Mouse (Mus musculus) neural tube, embryonic 14.5 days (tissue): Measurements from ENCODE around the gene Ltb. TPM values are rescaled to one million over a fixed set of nuclear protein-coding genes. Genes with fewer than 3 reads are reported as not detected.

Source experiments
- ATAC-seq: fragments of 200-750 bp; cut with Nextera tagmentation; 2 replicates; pipeline ENCODE4 v1.8.0; 2017; ENCODE audit warnings: low read depth, mild to moderate bottlenecking, moderate TSS enrichment, moderate library complexity
- H3K27ac ChIP-seq: fragments of 300-500 bp; sonication (generic); 2 replicates; pipeline ENCODE4 v1.5.1; 2014; ENCODE audit warnings: low read depth, mild to moderate bottlenecking, control low read depth, low read length, moderate library complexity, mixed read lengths
- H3K27me3 ChIP-seq: fragments of 300-500 bp; sonication (generic); 2 replicates; pipeline ENCODE4 v1.6.1; 2014; ENCODE audit warnings: low read length; ENCODE audit not compliant: control insufficient read depth, insufficient read depth
- H3K36me3 ChIP-seq: fragments of 300-500 bp; sonication (generic); 2 replicates; pipeline ENCODE4 v1.6.1; 2014; ENCODE audit warnings: low read length, mixed read lengths; ENCODE audit not compliant: control insufficient read depth, insufficient read depth
- H3K4me1 ChIP-seq: fragments of 300-500 bp; sonication (generic); 2 replicates; pipeline ENCODE4 v1.6.1; 2014; ENCODE audit warnings: low read length; ENCODE audit not compliant: control insufficient read depth, insufficient read depth
- H3K4me2 ChIP-seq: fragments of 300-500 bp; sonication (generic); 2 replicates; pipeline ENCODE4 v1.6.1; 2014; ENCODE audit warnings: mild to moderate bottlenecking, low read depth, low read length, control low read depth
- H3K4me3 ChIP-seq: fragments of 300-500 bp; sonication (generic); 2 replicates; pipeline ENCODE4 v1.5.1; 2014; ENCODE audit warnings: low read depth, low read length, control low read depth, mixed read lengths
- H3K9ac ChIP-seq: fragments of 300-500 bp; sonication (generic); replicated peaks from 2 replicates; pipeline ENCODE4 v1.6.1; 2014; ENCODE audit warnings: low read depth, mild to moderate bottlenecking, control low read depth, low read length, mixed read lengths
- H3K9me3 ChIP-seq: fragments of 300-500 bp; sonication (generic); 2 replicates; pipeline ENCODE4 v1.6.1; 2016; ENCODE audit warnings: low read length; ENCODE audit not compliant: control insufficient read depth
- WGBS: fragments of 180-500 bp; shearing (Covaris S2); extraction: QIAGEN DNeasy Blood & Tissue Kit; methylation state at CpG from one replicate; pipeline ENCODE4 v1.1.7; 2014; 5-methylcytosine and 5-hydroxymethylcytosine counted together
- polyA plus RNA-seq: library from polyadenylated mRNA; unstranded; fragments of >200 nt; fragmentation: Nextera tagmentation; extraction: Ambion mirVana; gene quantifications from 2 replicates; pipeline ENCODE4 v1.2.1, GENCODE M21; 2014

The Ltb gene
- polyA plus RNA-seq, 1 experiment from 2014 or later: 0.62 TPM

DNA sequence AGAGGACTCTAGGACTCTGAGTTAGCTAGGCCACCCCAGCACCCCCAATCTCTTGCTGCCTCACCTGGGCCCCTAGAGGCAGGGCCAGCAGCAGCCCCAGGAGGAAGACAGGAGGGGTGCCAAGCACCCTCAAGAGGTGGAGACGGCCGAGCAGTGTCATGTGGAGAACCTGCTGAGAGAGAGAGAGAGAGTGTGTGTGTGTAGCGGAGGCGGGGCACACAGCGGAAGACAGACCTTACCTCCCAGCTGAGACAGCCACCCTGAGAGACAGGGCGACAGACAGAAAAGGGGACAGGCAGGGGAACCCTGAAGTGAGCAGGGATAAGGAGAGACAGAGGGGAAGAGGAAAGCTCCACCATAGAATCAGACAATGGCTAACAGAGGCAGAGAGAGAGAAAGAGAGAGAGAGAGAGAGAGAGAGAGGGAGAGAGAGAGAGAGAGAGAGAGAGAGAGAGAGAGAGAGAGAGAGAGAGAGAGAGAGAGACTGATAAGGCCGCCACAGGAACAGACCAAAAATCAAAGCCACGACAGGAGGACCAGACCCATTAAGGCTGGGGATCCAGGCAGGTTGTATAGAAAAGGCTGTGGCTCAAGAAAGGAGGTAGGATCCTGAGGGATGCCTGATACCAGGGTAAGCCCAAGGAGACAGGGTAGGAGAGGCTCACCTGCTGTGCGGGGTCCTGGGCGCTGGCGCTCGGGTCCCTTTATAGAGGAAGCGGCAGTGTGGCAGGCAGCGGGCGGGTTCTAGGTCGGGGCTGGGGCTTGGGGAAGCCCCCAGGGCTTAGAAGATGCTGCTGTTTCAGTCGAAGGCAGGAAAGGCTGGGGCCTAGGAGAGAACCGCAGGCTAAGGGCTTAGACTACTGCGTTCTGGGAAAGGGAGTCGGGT lies 10.5 kb downstream of the Ltb start, which contains the start of gene Lta:
Gene Lta, minus strand, starts transcription at position 858 of the 886 bp plus-strand sequence.
- WGBS: 41% methylated on average over 20 of the region's 20 CpGs
- ATAC-seq: no peak
- H3K27me3 ChIP-seq: no peaks in the 10 kb centered on the region
- H3K27ac ChIP-seq: no peak within 1 kb of the TSS
- no peak within 1 kb of the TSS for H3K4me3 ChIP-seq
- H3K4me1 ChIP-seq: no peaks in the 10 kb centered on the region
- H3K9me3 ChIP-seq: no peaks in the 10 kb centered on the region
- no peak within 1 kb of the TSS for H3K4me2 ChIP-seq
- no peaks in the 10 kb centered on the region for H3K36me3 ChIP-seq
- H3K9ac ChIP-seq: no peak within 1 kb of the TSS

DNA sequence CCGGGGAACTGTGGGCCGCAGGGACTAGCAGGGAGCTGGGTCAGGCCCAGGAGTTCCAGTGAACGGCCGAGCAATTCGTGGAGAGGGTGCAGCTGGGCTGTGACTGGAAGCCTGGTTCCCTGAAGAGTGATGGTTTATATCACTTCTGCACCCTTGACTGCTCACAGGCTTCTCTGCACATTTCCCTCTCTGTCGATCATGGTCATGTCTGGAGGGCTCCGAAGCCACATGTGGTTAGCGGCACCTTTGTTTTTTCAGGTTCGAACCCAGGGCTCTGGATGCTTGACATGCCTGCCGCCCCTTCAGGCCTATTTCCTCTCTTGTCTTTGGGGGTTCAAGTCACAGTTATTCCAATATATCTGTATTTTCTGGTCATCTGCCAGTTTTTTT lies 11.1 kb downstream of the Ltb start:
- no peaks in the 10 kb centered on the region for H3K27me3 ChIP-seq
- ATAC-seq: no peak
- no peak overlapping the region for H3K4me2 ChIP-seq
- no peak overlapping the region for H3K9ac ChIP-seq
- no peaks in the 10 kb centered on the region for H3K4me1 ChIP-seq
- no peaks in the 10 kb centered on the region for H3K36me3 ChIP-seq
- H3K9me3 ChIP-seq: no peaks in the 10 kb centered on the region
- WGBS: 54% methylated on average over 10 of the region's 10 CpGs
- H3K4me3 ChIP-seq: no peak overlapping the region
- no peak overlapping the region for H3K27ac ChIP-seq

DNA sequence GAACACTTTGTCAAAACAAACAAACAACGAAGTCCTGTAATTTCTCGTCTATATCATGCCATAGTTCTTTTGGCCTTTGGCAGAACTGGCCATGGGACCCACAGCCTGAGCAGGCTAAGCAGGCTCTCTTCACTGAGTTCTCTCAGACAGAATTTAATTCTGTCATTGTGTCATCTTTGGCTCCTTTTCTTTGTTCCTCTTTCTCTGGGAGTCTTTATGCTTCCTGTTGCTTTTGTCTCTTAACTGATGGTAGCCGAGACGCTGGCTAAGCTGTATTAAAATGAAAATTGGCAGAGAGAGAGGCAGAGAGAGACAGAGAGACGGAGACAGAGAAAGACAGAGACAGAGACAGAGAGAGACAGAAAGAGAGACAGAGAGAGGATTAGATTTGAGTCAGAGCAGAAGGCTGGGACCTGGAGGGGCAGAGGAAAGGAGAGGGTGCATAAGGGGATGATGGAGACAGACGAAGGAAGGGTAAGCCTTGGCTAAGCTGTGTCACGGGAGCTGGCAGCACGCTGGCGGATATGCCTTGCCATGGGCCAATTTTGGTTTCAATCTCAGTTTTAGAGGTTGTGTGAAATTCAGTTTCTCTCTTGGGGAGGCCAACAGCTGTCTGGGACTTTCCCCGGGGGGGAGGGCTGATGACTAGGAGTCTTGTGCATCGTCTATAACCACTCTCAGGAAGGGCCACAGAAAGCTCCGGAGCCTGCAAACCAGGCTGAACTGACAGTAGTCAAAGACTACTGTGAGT lies 15.7 kb downstream of the Ltb start:
- H3K27me3 ChIP-seq: no peaks in the 10 kb centered on the region
- no peaks in the 10 kb centered on the region for H3K9me3 ChIP-seq
- H3K36me3 ChIP-seq: no peaks in the 10 kb centered on the region
- no peak overlapping the region for H3K27ac ChIP-seq
- H3K9ac ChIP-seq: no peak overlapping the region
- no peak for ATAC-seq
- H3K4me3 ChIP-seq: no peak overlapping the region
- no peaks in the 10 kb centered on the region for H3K4me1 ChIP-seq
- no peak overlapping the region for H3K4me2 ChIP-seq
- 82% methylated on average over 12 of the region's 12 CpGs for WGBS

DNA sequence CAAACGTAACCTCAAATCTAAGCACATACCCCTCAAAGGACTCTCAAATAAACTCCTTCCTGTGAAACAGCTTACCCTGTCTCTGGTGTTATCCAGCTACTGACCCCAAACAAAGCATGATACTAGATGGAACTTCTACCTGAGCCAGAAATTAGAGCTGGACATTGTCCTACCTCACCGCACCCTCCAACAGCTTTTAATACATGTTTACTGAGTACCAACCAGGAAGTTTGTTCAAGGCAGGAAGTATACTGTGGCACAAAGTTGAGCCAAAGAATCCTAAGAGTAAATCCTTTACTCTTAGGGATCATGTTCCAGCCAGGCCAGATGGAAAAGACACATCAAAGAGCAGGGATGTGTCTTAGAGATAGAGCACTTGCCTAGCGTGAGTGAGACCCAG lies 16.4 kb downstream of the Ltb start:
- Histone ChIP-seq H3K9me3 (no peaks in the 10 kb centered on the region), H3K9ac (no peak overlapping the region), H3K4me1 (no peaks in the 10 kb centered on the region), H3K36me3 (no peaks in the 10 kb centered on the region), H3K27ac (no peak overlapping the region), H3K4me3 (no peak overlapping the region), H3K27me3 (no peaks in the 10 kb centered on the region), H3K4me2 (no peak overlapping the region)
- no peak for ATAC-seq
- WGBS: 84% methylated on average over 3 of the region's 3 CpGs

DNA sequence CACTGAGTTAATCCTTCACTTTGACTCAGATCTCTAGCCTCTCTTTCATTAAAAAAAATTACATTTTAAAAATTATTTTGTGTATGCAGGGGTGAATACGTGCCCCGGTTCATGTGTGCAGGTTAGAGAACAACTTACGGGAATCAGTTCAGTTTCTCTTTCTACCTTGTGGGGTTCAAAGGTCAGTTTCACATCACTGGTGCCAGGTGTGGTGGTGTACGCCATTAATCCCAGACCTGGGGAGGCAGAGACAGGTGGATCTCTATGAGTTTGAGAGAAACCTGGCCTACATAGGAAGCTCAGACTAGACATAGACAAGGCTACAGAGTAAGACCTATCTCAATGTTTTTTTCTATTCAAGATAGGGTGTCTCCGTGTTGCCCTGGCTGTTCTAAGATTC lies 18.8 kb downstream of the Ltb start:
- Histone ChIP-seq H3K4me1 (no peaks in the 10 kb centered on the region), H3K4me2 (no peak overlapping the region), H3K27ac (no peak overlapping the region), H3K9ac (no peak overlapping the region), H3K9me3 (no peaks in the 10 kb centered on the region), H3K4me3 (no peak overlapping the region), H3K27me3 (no peaks in the 10 kb centered on the region), H3K36me3 (no peaks in the 10 kb centered on the region)
- WGBS: 94% methylated on average over 5 of the region's 5 CpGs
- ATAC-seq: no peak

DNA sequence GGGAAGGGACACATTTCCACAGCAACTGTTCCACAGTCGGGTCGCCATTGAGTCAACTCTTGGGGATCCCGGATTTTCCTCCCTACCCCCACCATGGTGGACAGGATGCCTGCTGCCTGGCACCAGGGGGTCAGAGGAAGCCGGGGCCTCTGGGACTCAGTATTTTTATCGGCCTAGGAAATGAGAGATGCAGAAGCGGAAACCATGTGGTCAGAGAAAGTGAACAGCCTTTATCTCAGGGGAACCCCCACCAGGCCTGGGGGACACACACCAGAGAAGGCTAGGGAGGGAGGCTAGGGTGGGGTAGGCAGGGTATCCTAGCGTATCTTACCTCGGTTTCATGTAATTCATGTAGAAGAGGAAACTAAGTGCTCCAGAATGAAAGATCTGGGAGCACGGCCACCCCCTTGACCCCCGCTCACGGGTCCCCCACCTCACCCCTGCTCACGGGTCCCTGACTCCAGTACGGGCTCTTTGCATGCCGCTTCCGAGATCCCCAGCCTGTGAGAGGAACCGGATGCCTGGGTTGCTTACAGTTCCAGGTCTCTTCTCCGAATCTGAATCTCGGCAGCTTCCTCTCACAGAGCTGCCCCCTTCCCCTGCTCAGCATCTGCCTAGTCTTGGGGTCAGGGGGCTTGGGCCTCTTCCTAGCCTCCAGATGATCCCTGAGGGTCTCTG lies 24.4 kb downstream of the Ltb start:
- Histone ChIP-seq H3K27me3 (no peaks in the 10 kb centered on the region), H3K4me2 (no peak overlapping the region), H3K9me3 (no peaks in the 10 kb centered on the region), H3K9ac (no peak overlapping the region), H3K27ac (no peak overlapping the region), H3K36me3 (peaks cover 9% of the 10 kb centered on the region; the same call in 1 of the 2 replicates), H3K4me3 (no peak overlapping the region), H3K4me1 (no peaks in the 10 kb centered on the region)
- no peak for ATAC-seq
- WGBS: 82% methylated on average over 18 of the region's 18 CpGs

DNA sequence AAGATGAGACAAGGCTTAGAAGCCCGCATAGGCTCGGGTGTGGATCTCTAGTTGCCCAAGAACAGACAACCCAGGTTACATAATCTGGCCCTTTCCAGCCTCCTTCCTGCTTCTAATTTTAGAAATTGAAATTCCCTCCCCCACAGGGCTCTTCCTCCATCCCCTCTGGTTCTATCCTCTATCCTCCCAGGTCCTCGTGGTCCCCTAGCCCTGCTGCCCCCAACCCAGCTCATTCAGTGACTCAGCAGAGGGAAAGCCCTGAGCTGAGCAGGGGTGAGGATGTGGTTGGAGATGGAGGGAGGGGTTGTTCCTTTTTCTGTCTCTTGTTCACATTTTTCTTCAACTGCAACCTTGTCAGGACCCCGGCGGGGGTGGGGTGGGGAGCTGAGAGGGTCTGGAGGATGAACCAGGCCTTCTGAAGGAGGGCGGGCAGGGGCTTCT lies 25.4 kb downstream of the Ltb start:
- H3K27me3 ChIP-seq: no peaks in the 10 kb centered on the region
- no peaks in the 10 kb centered on the region for H3K9me3 ChIP-seq
- H3K36me3 ChIP-seq: peaks cover 9% of the 10 kb centered on the region; the same call in 1 of the 2 replicates
- H3K27ac ChIP-seq: no peak overlapping the region
- H3K4me1 ChIP-seq: no peaks in the 10 kb centered on the region
- no peak for ATAC-seq
- 90% methylated on average over 6 of the region's 6 CpGs for WGBS
- H3K9ac ChIP-seq: no peak overlapping the region
- H3K4me3 ChIP-seq: no peak overlapping the region
- no peak overlapping the region for H3K4me2 ChIP-seq

DNA sequence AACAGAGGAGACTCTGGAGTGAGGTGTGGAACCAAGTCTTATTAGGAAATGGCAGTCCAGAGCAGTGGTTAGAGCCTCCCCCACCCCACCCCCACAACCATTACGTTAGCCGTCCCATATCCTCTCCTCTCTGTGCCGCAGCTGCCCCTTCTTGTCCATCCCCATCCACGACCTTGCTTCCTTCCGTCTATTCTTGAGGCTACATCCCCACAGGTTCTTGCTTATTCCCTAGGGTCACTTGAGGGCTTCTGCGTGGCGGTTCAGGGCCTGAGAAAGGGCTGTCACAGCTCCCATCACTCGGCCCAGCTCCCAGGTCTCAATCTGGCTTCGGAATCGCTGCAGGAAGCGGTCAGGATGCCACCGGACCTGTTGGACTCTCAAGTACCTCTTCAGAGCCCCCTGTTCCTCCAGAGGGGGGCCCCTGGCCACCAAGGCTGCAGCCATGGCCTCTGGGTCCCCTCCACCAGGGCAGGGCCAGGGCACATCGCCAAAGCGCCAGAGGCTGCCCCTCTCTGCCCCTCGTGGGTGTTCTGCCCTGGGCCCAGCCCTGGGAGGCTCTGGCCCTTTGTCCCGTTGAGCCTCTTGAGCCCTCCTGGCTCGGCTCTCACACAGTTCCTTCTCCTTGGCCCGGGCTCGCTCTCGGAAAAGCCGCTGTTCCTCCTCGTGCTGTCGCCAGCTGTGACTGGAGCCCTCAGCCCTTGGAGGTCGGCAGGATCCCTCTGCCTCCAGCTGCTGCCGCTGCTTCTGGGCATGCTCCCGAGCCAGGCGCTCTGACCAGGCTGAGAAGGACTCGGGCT lies 26.1 kb downstream of the Ltb start, which contains the start of gene Gm16181:
Gene Gm16181, plus strand, starts transcription at position 679 of the 797 bp plus-strand sequence.
- H3K27me3 ChIP-seq: no peaks in the 10 kb centered on the region
- no peak for ATAC-seq
- no peaks in the 10 kb centered on the region for H3K4me1 ChIP-seq
- no peak within 1 kb of the TSS for H3K27ac ChIP-seq
- 85% methylated on average over 28 of the region's 28 CpGs for WGBS
- no peaks in the 10 kb centered on the region for H3K9me3 ChIP-seq
- peaks cover 9% of the 10 kb centered on the region; the same call in 1 of the 2 replicates for H3K36me3 ChIP-seq
- no peak within 1 kb of the TSS for H3K4me3 ChIP-seq
- H3K4me2 ChIP-seq: no peak within 1 kb of the TSS
- H3K9ac ChIP-seq: no peak within 1 kb of the TSS
